Mouse (Mus musculus) common myeloid progenitor, adult 5-6 weeks (primary cell): Measurements from ENCODE around the gene Hk2. TPM values are rescaled to one million over a fixed set of nuclear protein-coding genes. Genes with fewer than 3 reads are reported as not detected.
A peak's percentile ranks its signal among the peaks of the same experiment; 100 is the strongest.
"Not testable (repeated sequence)": the region's sequence is repeated elsewhere in the genome, so short reads cannot be mapped to it uniquely, and the experiment has no call there.

Source experiments
- ATAC-seq: replicated peaks from 2 replicates; pipeline ENCODE4 v1.8.0; 2016; ENCODE audit warnings: low read depth, mild to moderate bottlenecking, moderate TSS enrichment, inconsistent platforms; ENCODE audit not compliant: poor library complexity, severe bottlenecking
- total RNA-seq: library from RNA; stranded (forward); fragments of 200-1000, 187-1606 nt; gene quantifications from 2 replicates; pipeline ENCODE4 v1.2.3, GENCODE M21; 2017

Hk2 gene
- total RNA-seq, 1 experiment from 2014 or later: 29.0 TPM

DNA sequence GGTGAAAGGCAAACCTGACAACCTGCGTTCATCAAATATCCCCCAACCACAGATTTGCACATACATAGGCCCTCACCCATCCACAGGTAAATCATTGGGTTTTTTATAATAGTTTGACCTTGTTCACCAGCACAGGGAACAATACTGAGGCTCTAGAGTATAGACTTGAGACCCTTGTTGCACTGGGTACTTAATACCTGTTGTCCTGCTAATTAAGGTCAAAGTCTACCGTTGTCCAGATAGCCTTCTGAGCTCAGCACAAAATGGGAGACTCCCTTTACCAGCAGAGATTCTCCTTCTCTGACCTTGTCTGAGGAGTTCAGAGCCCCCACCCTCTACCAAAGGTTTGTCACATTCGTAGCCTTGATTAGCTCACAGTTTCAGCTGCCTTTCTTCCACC lies 70.5 kb downstream of the Hk2 start:
- ATAC-seq: no peak

DNA sequence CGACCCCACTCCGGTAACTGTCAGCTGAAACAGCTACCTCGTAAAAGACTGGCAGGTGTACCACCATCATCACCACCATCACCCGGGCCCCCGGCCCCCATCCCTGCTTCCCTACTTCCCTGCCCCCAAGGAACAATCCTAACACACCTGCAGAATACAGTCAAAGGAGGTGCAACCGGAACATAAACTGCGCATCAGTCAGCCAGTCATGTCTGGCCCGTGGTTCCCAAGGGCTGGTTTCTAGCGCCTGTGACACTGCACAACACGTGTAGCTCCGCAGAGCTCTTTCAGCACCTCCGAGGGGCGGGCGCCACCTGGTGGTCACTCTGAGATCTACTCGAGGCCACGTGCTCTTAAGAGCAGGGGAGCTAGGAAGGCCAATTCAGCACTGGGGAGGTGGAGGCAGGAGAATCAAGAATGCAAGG lies 71.6 kb downstream of the Hk2 start:
- peak; percentile 98 for ATAC-seq

DNA sequence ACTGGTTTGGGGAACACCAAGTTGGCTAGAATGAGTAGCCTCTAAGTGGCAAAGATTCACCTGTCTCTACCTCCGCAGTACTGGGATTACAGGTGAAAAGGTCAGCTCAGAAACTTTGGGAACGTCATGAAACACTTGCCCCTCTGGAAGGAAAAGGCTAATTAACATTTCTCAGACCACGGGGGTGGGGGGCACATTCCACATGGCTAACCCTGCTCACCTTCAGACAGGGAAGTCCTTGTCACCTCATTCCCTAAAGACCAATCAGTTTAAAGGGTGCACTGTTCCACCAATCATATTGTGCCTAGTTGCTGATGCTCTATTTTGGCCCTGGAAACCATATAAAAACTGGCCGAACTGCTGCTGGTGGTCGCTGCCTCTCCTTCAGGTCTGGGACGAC lies 73.0 kb downstream of the Hk2 start:
- ATAC-seq: no peak

DNA sequence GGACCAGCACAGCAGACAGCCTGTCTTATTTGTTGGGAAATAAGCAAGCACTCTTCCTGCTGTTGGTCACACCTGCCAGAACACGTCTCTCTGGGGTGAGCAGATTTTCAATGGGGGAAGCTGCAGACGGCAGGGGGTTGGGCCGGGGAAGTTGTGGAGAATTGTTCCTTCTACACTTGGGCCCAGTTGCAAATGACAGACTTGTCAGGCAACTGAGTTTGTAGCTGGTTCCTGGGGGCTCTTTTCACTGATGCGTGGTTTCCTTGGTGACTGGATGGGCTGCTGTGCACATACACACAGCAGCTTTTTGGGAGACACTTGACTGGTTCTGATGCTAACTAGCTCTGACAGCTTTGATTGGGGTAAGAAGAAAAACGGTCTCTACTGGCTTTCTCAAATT lies 74.4 kb downstream of the Hk2 start:
- no peak for ATAC-seq

DNA sequence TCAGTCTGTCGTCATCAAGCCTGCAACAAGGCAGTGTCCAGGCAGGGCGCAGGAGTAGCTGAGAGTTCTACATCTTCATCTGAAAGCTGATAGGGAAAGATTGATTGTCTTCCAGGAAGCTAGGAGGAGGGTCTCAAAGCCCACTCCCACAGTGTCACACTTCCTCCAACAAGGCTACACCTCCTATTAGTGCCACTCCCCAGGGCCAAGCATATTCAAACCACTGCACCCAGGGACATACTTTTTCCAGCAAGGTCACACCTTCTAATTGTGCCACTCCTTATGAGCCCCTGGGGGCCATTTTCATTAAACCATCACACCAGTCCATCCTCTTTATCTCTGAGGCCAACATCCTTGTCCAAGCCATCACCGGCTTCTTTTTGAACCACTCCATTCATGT lies 77.5 kb downstream of the Hk2 start:
- ATAC-seq: no peak

DNA sequence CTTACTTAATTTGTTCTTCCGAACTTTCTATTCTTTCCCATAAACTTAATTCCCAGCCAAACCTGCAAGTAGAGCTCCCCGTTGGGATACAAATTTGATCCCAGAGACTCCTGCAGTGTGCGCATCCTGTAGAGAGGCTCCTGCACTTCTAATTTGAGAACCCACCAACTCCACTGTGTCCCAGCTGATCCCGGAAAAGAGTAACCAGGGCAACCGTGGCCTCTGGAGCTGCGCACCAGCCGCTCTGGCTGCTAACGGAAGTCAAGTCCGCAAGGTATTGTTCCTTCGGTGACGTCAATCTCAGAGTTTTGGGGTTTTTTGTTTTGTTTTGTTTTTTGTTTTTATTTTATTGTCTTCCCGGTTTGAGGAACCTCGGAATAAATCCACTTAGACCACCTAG lies 79.6 kb downstream of the Hk2 start:
- no peak for ATAC-seq

DNA sequence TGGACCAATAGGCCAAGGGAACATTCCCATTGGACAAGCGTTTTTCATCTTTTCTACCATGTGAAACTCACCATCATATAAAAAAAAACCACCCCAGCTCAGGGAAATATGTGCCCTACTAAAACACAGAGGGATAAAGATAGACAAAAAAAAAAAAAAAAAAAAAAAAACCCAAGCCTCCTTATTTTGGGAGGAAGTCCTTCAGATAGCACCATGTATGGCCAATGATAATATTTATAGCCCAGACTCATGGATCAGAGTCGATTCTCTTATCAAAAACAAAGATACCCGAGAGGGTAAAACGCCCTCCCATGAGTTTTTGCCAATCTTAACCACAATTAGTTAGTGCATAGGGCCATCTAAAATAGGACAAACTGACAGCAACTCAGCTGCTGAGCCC lies 84.8 kb downstream of the Hk2 start:
- ATAC-seq: no peak

DNA sequence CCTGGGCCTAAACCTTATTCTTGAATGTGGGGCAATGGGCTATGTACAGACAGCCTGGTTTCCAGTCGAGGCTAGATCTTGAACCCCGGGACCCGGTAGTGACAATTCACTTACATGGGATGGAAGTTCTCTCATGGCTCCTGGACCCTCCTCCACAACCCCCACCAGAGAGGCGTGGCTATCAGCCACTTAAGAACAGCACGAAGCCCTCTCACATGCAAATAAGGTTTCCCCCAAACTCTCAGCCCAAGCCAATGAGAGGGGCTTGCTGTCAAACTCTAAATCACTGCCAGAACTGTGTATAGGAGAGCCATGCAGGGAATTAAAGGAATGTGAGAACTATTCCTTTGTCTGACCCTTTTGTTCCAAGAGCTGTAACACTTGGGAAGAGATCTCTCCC lies 85.7 kb downstream of the Hk2 start:
- not testable (repeated sequence) for ATAC-seq

DNA sequence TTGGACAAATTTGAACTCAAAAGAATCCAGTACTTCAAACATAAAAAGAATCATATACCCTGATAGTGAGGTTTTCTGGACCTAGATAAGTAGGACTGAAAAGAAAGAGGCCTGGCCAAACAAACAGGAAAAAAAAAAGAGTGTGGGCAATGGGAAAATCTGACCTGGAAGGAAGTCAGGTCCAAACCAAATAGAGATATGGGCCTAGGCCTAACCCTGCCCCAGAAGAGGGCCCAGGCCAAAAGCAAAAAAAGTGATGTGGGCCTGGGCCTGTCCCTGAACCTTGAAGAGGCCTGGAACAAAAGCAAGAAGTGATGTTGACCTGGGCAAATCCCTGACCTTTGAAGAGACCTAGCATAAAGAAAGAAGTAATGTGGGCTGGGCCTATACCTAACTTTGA lies 90.1 kb downstream of the Hk2 start:
- ATAC-seq: no peak

DNA sequence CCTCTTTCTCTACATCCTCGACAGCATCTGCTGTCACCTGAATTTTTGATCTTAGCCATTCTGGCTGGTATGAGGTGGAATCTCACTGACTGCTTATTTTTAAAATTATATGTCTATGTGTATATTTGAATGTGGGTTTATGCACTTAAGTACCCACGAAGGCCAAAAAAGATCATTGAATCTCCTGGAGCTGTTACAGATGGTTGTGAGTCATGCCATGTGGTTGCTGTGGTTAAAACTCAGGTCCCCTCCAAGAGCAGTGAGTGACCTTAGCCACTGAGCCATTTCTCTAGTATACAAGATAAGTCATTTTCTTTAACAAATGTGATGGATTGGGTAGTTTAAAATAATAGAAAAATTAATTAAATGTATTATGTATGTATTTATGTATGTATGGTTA lies 95.0 kb downstream of the Hk2 start:
- not testable (repeated sequence) for ATAC-seq

DNA sequence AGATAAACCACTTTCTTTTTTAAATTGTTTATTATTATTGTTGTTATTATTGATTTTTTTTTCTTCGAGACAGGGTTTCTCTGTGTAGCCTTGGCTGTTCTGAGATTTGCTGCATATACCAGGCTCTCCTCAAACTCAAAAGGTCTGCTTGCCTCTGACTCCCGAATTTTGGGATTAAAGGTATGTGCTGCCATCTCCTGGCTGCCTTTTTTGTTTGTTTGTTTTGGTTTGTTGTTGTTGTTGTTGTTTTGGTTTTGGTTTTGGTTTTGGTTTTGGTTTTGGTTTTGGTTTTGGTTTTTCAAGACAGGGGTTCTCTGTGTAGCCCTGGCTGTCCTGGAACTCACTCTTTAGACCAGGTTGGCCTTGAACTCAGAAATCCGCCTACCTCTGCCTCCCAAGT lies 96.6 kb downstream of the Hk2 start:
- ATAC-seq: not testable (repeated sequence)

Other genes with a start within 250 kb of the Hk2 start
- gene Pole4, start 69.1 kb downstream of the Hk2 start, total RNA-seq: 57.4 and 61.9 TPM in 2 replicates
- gene Sema4f, start 165.3 kb upstream of the Hk2 start, total RNA-seq: not detected in 2 replicates
- 0.39 and 7.7 TPM in 2 replicates for gene M1ap, start 172.4 kb upstream of the Hk2 start, total RNA-seq